Mouse (Mus musculus) olfactory bulb, adult 2 months (tissue): ENCODE results near the gene Katnb1.

Experiments
- CTCF ChIP-seq: fragments of 200-500 bp; IDR thresholded peaks from 2 replicates; pipeline ENCODE4 v1.5.1; 2012; ENCODE audit warnings: low read depth, mild to moderate bottlenecking, low read length, moderate library complexity; ENCODE audit not compliant: insufficient read depth
- POLR2A ChIP-seq: fragments of 200-500 bp; IDR thresholded peaks from 2 replicates; pipeline ENCODE4 v1.6.1; 2012; ENCODE audit warnings: mild to moderate bottlenecking, low read depth, low read length, moderate library complexity; ENCODE audit not compliant: insufficient read depth

- TF ChIP-seq CTCF (no peak), POLR2A (no peak)
These were observed 32.9 kb upstream of the Katnb1 start for GRCm38 (mm10) chr8:95047884-95048680.
